Mouse (Mus musculus): ENCODE data around the gene Adgra3. TPM values are rescaled to one million over a fixed set of nuclear protein-coding genes. Genes with fewer than 3 reads are reported as not detected.

The Adgra3 gene
- polyA plus RNA-seq, 1 experiment from 2014 or later = 34.5 TPM

GRCm38 (mm10) chr5:50048271-50048851 lies 10.4 kb downstream of the Adgra3 start:
- H3K9me3 ChIP-seq = no peaks in the 10 kb centered on the region
- H3K4me3 ChIP-seq = no peak overlapping the region
- no peak overlapping the region for H3K4me2 ChIP-seq
- no peak for ATAC-seq (ENCODE audit: insufficient number of reproducible peaks, low FRiP score, low TSS enrichment, low read depth)
- no peaks in the 10 kb centered on the region for H3K27me3 ChIP-seq
- WGBS = 47% methylated on average over 5 of the region's 5 CpGs
- no peak overlapping the region for H3K9ac ChIP-seq
- peaks cover 32% of the 10 kb centered on the region for H3K4me1 ChIP-seq
- H3K36me3 ChIP-seq = 0 out of 2 replicates have a peak, but pooled peaks cover 6% of the 10 kb centered on the region
- H3K27ac ChIP-seq = no peak overlapping the region

DNA sequence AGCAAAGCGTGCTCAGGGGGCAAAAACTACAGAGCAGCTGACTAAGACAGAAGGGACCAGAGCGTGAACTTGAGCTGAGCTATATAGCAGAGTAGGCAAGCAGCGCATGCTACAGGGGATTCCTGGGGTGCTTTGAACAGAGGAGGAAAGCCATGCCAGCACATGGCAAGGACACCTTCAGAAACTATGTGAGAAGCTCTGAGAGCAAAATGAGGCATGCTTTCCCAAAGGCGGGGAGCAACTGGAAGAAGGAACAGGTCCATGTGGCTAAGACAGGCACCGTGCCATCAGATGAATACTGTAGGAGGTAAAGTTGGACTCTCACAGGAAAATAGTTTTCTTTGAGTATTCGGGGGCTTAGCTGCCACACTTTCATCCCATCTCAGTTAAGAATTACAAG lies 13.6 kb downstream of the Adgra3 start:
- H3K27me3 ChIP-seq = no peaks in the 10 kb centered on the region
- 67% methylated on average over 6 of the region's 6 CpGs for WGBS
- no peaks in the 10 kb centered on the region for H3K9me3 ChIP-seq
- no peak overlapping the region for H3K4me3 ChIP-seq
- no peak overlapping the region for H3K9ac ChIP-seq
- no peak overlapping the region for H3K4me2 ChIP-seq
- 0 out of 2 replicates have a peak, but pooled peaks cover 3% of the 10 kb centered on the region for H3K36me3 ChIP-seq
- peaks cover 27% of the 10 kb centered on the region for H3K4me1 ChIP-seq
- H3K27ac ChIP-seq = peak overlapping the region; percentile 43; the same call in 1 of the 2 replicates
- ATAC-seq (ENCODE audit: insufficient number of reproducible peaks, low FRiP score, low TSS enrichment, low read depth) = no peak

DNA sequence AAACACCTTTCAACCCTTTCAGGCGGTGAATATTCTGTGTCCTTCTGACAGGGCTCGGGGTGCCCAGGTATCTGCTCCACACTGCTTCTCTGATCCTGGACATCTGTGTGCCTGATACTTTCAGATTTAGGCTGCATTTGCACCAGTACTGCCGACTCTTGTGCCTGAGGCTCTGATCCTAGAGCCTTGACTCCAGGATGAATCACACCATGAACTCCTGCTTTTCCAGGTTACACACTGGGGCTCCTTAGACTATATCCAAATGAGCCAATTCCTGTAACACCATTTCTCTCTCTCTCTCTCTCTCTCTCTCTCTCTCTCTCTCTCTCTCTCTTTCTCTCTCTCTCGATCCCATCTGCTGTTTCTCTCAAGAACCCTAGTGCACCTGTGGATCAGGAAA lies 15.1 kb downstream of the Adgra3 start:
- no peak overlapping the region for H3K9ac ChIP-seq
- no peak overlapping the region for H3K4me2 ChIP-seq
- H3K9me3 ChIP-seq = no peaks in the 10 kb centered on the region
- 70% methylated on average over 4 of the region's 4 CpGs for WGBS
- 0 out of 2 replicates have a peak, but pooled peaks cover 3% of the 10 kb centered on the region for H3K36me3 ChIP-seq
- H3K27ac ChIP-seq = no peak overlapping the region
- no peaks in the 10 kb centered on the region for H3K27me3 ChIP-seq
- H3K4me3 ChIP-seq = no peak overlapping the region
- no peak for ATAC-seq (ENCODE audit: insufficient number of reproducible peaks, low FRiP score, low TSS enrichment, low read depth)
- peaks cover 31% of the 10 kb centered on the region for H3K4me1 ChIP-seq

DNA sequence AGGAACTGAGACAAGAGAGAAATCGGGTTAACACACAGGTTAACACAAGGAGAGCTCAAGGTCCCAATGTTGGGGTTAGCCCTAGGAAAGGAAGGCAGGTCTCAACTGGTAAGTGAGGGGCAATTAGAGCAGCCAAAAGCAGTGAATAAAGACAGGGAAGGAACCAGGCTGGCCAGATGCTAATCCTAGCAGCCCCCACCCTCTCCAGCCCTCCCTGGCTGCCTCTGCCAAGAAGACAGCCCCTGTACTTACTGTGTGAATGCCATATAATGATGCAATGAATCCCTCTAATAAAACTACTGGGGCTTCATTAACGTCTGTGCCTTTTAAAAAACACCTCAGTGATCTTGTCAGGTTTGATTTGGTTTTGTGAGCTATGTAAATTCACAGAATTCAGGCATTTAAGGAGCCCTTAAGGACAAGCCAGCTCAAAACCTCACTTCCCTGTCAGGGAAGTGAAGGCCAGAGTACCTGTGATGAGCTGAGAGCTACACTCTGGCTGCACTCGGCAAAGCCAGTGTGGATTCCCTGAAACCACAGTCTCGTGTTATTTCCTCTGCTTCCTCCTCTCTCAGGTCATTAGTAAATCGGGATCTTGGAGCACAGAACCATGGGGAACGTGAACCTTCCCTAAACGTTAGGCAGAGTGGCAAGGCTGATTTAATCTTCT lies 16.4 kb downstream of the Adgra3 start:
- Histone ChIP-seq H3K4me1 (peaks cover 35% of the 10 kb centered on the region), H3K9me3 (no peaks in the 10 kb centered on the region), H3K27ac (0 out of 2 replicates have a peak overlapping the region, but pooled peaks have one; percentile 30), H3K9ac (no peak overlapping the region), H3K36me3 (no peaks in the 10 kb centered on the region), H3K4me2 (no peak overlapping the region), H3K27me3 (no peaks in the 10 kb centered on the region), H3K4me3 (no peak overlapping the region)
- WGBS = 17% methylated on average over 7 of the region's 7 CpGs
- ATAC-seq (ENCODE audit: insufficient number of reproducible peaks, low FRiP score, low TSS enrichment, low read depth) = no peak

DNA sequence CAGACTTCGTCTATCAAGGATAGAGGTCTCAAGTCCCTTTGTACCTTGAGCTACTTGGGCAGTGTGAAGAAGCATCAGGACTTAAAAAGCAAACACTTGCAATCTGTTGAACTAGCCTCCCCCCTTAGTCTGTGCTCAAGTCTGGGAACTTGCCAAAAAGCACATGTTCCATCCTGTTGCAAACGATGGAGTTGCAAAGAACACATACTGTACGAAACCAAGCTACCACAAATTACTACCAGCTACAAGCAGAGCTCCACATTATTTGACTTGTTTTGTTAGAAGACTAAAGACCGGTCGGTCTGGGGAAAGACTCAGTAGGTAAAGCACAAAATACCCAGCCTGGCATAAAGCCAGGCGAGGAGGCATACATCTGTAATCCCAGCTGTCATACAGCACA lies 19.3 kb downstream of the Adgra3 start:
- WGBS = 41% methylated on average over 6 of the region's 6 CpGs
- ATAC-seq (ENCODE audit: insufficient number of reproducible peaks, low FRiP score, low TSS enrichment, low read depth) = no peak
- H3K4me1 ChIP-seq = peaks cover 45% of the 10 kb centered on the region
- H3K9me3 ChIP-seq = no peaks in the 10 kb centered on the region
- H3K4me3 ChIP-seq = no peak overlapping the region
- no peak overlapping the region for H3K9ac ChIP-seq
- no peaks in the 10 kb centered on the region for H3K27me3 ChIP-seq
- no peak overlapping the region for H3K4me2 ChIP-seq
- no peaks in the 10 kb centered on the region for H3K36me3 ChIP-seq
- H3K27ac ChIP-seq = 0 out of 2 replicates have a peak overlapping the region, but pooled peaks have one; percentile 8

DNA sequence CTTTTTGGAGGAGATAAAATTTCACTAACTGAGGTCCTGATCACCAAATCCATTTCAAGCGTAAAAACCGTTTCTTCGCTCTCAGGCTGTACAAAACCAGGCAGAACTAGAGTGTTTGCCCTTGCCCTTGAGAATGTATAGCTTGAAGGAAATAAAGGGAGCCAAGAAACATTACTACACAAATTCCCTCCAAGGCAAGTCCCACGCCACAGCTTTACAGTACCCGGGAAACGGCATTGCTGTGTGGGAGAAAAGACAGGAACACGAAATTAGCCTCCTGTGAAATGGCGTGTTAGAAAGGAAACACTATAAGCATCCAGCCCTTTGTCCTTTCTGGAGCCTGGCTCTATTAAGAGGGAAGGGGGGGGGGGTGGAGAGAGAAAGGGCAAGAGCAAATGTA lies 21.1 kb downstream of the Adgra3 start:
- Histone ChIP-seq H3K27me3 (no peaks in the 10 kb centered on the region), H3K9ac (no peak overlapping the region), H3K36me3 (no peaks in the 10 kb centered on the region), H3K4me2 (no peak overlapping the region), H3K27ac (peak overlapping the region; percentile 22; the same call in 1 of the 2 replicates), H3K4me3 (no peak overlapping the region), H3K9me3 (no peaks in the 10 kb centered on the region), H3K4me1 (peaks cover 51% of the 10 kb centered on the region)
- WGBS = 55% methylated on average over 8 of the region's 8 CpGs
- ATAC-seq (ENCODE audit: insufficient number of reproducible peaks, low FRiP score, low TSS enrichment, low read depth) = no peak

GRCm38 (mm10) chr5:50034900-50035514 lies 23.8 kb downstream of the Adgra3 start:
- Histone ChIP-seq H3K36me3 (no peaks in the 10 kb centered on the region), H3K4me1 (peaks cover 58% of the 10 kb centered on the region), H3K27ac (no peak overlapping the region), H3K4me2 (no peak overlapping the region), H3K9me3 (no peaks in the 10 kb centered on the region), H3K9ac (no peak overlapping the region), H3K4me3 (no peak overlapping the region), H3K27me3 (no peaks in the 10 kb centered on the region)
- ATAC-seq (ENCODE audit: insufficient number of reproducible peaks, low FRiP score, low TSS enrichment, low read depth) = no peak
- WGBS = 77% methylated on average over 8 of the region's 8 CpGs

GRCm38 (mm10) chr5:50034231-50034630 lies 24.6 kb downstream of the Adgra3 start:
- Histone ChIP-seq H3K9ac (no peak overlapping the region), H3K4me1 (peaks cover 51% of the 10 kb centered on the region), H3K4me2 (no peak overlapping the region), H3K27me3 (no peaks in the 10 kb centered on the region), H3K4me3 (no peak overlapping the region), H3K27ac (0 out of 2 replicates have a peak overlapping the region, but pooled peaks have one; percentile 27), H3K9me3 (no peaks in the 10 kb centered on the region), H3K36me3 (no peaks in the 10 kb centered on the region)
- ATAC-seq (ENCODE audit: insufficient number of reproducible peaks, low FRiP score, low TSS enrichment, low read depth) = no peak
- WGBS = 47% methylated on average over 6 of the region's 6 CpGs

GRCm38 (mm10) chr5:50033660-50034059 lies 25.1 kb downstream of the Adgra3 start:
- H3K27ac ChIP-seq = 0 out of 2 replicates have a peak overlapping the region, but pooled peaks have one; percentile 27
- H3K4me2 ChIP-seq = no peak overlapping the region
- no peaks in the 10 kb centered on the region for H3K9me3 ChIP-seq
- H3K4me1 ChIP-seq = peaks cover 51% of the 10 kb centered on the region
- 65% methylated on average over 9 of the region's 9 CpGs for WGBS
- no peak for ATAC-seq (ENCODE audit: insufficient number of reproducible peaks, low FRiP score, low TSS enrichment, low read depth)
- no peak overlapping the region for H3K9ac ChIP-seq
- H3K36me3 ChIP-seq = no peaks in the 10 kb centered on the region
- no peak overlapping the region for H3K4me3 ChIP-seq
- no peaks in the 10 kb centered on the region for H3K27me3 ChIP-seq

- Histone ChIP-seq H3K27ac (no peak overlapping the region), H3K4me3 (no peak overlapping the region), H3K4me2 (no peak overlapping the region), H3K4me1 (peaks cover 46% of the 10 kb centered on the region), H3K9ac (no peak overlapping the region), H3K9me3 (no peaks in the 10 kb centered on the region), H3K27me3 (no peaks in the 10 kb centered on the region), H3K36me3 (no peaks in the 10 kb centered on the region)
- WGBS = 34% methylated on average over 5 of the region's 5 CpGs
- no peak for ATAC-seq (ENCODE audit: insufficient number of reproducible peaks, low FRiP score, low TSS enrichment, low read depth)
These were observed 26.5 kb downstream of the Adgra3 start for GRCm38 (mm10) chr5:50032332-50032731.

DNA sequence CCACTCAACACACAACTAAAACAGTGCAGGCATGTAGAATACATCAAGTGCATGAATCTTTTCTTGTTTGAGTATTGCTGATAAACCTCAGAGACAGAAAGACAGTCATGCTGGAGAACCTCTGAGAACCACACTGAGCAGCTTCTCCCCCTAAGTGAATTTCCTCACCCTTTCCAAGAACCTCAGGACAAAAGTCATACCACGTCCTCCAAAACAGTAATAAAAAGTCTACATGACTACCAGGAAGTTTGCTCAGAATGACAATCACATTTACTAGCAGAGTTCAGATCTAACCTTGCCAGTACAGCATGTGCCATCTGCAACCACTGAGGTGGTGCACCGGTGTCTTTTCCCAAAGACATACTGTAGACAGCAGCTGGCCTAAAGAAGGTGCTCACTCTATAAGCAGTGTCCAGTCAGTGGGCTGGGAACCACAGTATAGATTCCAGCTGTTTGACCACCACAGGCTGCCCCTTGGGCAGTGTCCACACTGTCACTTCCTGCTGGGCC lies 27.0 kb downstream of the Adgra3 start:
- no peaks in the 10 kb centered on the region for H3K27me3 ChIP-seq
- H3K4me1 ChIP-seq = peaks cover 46% of the 10 kb centered on the region
- H3K9ac ChIP-seq = no peak overlapping the region
- H3K4me3 ChIP-seq = no peak overlapping the region
- no peaks in the 10 kb centered on the region for H3K36me3 ChIP-seq
- H3K9me3 ChIP-seq = no peaks in the 10 kb centered on the region
- WGBS = 75% methylated on average over 2 of the region's 2 CpGs
- ATAC-seq (ENCODE audit: insufficient number of reproducible peaks, low FRiP score, low TSS enrichment, low read depth) = no peak
- H3K4me2 ChIP-seq = no peak overlapping the region
- no peak overlapping the region for H3K27ac ChIP-seq

DNA sequence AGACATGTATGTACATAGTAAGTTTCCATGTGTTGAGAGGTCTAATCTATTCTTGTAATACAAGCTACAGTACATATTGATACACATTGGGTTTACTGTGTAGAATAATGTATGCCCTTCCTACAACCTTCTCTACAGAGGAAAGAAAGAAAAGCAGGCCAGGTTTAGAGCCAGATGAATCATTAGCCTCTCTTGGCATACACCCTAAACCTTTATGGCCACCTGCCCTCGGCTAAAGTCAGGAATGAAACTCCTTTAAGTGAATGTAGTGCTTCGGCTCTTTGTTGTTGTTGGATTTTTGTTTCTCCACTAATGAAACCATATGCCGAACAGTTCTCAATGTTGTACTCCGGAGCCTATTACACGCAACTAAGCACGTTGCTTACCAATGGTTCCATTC lies 27.5 kb downstream of the Adgra3 start:
- WGBS = 57% methylated on average over 6 of the region's 6 CpGs
- Histone ChIP-seq H3K27ac (no peak overlapping the region), H3K27me3 (no peaks in the 10 kb centered on the region), H3K9ac (no peak overlapping the region), H3K4me1 (peaks cover 46% of the 10 kb centered on the region), H3K36me3 (no peaks in the 10 kb centered on the region), H3K4me2 (no peak overlapping the region), H3K4me3 (no peak overlapping the region), H3K9me3 (no peaks in the 10 kb centered on the region)
- ATAC-seq (ENCODE audit: insufficient number of reproducible peaks, low FRiP score, low TSS enrichment, low read depth) = no peak

Measured in limb, embryonic 15.5 days (tissue).